Mouse (Mus musculus) brain, embryonic 14.5 days (tissue): ENCODE measurements around the gene Sema4b.

Source experiments
- CTCF ChIP-seq: fragments of 200-500 bp; IDR thresholded peaks from 2 replicates; pipeline ENCODE4 v1.5.1; 2012; ENCODE audit warnings: inconsistent platforms, mild to moderate bottlenecking, moderate library complexity, borderline replicate concordance; ENCODE audit not compliant: insufficient read depth, insufficient read length; ENCODE audit errors: extremely low read depth
- POLR2A ChIP-seq: fragments of 200-500 bp; IDR thresholded peaks from 2 replicates; pipeline ENCODE4 v1.6.1; 2012; ENCODE audit warnings: mild to moderate bottlenecking, inconsistent platforms, borderline replicate concordance; ENCODE audit not compliant: poor library complexity, insufficient read depth, insufficient read length, severe bottlenecking; ENCODE audit errors: extremely low read depth

- no peak for TF ChIP-seq CTCF
- no peak for TF ChIP-seq POLR2A
These were observed 34.6 kb downstream of the Sema4b start for GRCm38 (mm10) chr7:80221179-80221750.
